Mouse (Mus musculus): Measurements from ENCODE around the gene Adh5.

Gene Adh5

DNA sequence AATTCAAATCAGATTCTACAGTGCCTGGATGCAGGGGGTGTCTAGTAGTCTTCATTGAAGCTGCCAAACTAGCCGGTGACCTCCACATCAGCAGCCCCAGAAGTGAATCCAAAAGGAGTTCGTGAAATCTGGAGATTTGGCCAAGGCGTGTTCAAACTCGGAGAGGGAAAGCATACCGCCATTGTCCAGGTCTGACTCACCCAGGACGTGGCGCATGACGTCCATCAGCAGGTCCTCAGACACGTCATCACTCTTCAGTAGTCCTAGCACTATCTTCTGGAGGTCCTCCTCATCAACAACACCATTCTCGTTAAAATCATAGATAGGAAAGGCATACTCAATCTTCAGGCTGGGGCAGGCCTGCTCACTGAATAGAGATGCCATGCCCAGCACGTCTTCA, 60.9 kb downstream of the Adh5 start:
- Histone ChIP-seq H3K4me1 (replicated peaks; ENCODE audit: low read depth, low read length) (peaks cover 3% of the 10 kb centered on the region; the same call in 1 of the 2 replicates), H3K9me3 (ENCODE audit: low read length) (no peaks in the 10 kb centered on the region), H3K36me3 (ENCODE audit: insufficient read depth, low read length) (no peaks in the 10 kb centered on the region), H3K27me3 (ENCODE audit: insufficient read depth, low read length) (no peaks in the 10 kb centered on the region), H3K4me3 (replicated peaks; ENCODE audit: low read length) (no peak overlapping the region)
- no peak for TF ChIP-seq POU5F1 (IDR thresholded peaks at IDR 0.05; ENCODE audit: borderline replicate concordance, low read length)
- no peak for TF ChIP-seq NANOG (IDR thresholded peaks at IDR 0.05; ENCODE audit: borderline replicate concordance, low read length)
- no peak for TF ChIP-seq CTCF (conservative IDR thresholded peaks at IDR 0.05; ENCODE audit: low read length)

Data from E14TG2a.4 (cell line).